Mouse (Mus musculus) liver, embryonic 14.5 days (tissue): ENCODE results near the gene Ppp1r36.

Source experiments
- CTCF ChIP-seq: IDR thresholded peaks from 2 replicates; pipeline ENCODE4 v1.5.1; 2016; ENCODE audit warnings: antibody characterized with exemption, low read depth, control low read depth
- EP300 ChIP-seq: IDR thresholded peaks from 2 replicates; pipeline ENCODE4 v1.6.1; 2016; ENCODE audit warnings: antibody characterized with exemption, low read depth

GRCm38 (mm10) chr12:76418346-76418745 is 1.0 kb downstream of the Ppp1r36 start:
- peak; percentile 38; the same call in 1 of the 2 replicates for TF ChIP-seq CTCF
- TF ChIP-seq EP300, result no peak
